Mouse (Mus musculus) spleen, postnatal 10 days (tissue): ENCODE data around the gene Terb2.
A peak's percentile ranks its signal among the peaks of the same experiment; 100 is the strongest.

Experiments used
- DNase-seq, 2 experiments: peaks; one replicate each; pipeline ENCODE4 v3.0.0; 2021 to 2022; ENCODE audit warnings: low spot score in 2 of 2

The Terb2 gene

DNA sequence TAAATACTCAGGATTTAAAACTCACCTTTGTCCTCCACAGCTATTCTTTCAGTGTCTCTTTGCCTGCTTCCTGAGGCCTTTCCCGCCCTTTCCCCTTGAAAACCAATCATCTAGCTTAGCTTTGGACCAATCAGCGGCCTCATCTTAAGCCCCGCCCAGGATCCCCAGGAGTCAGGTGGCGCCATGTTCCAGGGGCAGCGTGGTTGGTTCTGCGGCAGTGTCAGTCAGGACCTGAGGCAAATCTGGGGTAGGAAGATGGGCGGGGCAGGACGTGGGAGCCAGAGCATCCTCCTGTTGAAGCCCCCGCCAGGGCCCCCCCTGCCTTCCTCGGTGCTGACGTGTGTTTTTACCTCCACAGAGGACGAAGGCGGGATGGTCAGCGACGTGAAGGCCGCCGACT is at the start of gene Terb2, which contains the start of gene Patl2:
Terb2 (plus strand) TSS at position 167 of the 400 bp plus-strand sequence.
Patl2 (minus strand) TSS at position 84 of the 400 bp plus-strand sequence.
- DNase-seq: no peak

DNA sequence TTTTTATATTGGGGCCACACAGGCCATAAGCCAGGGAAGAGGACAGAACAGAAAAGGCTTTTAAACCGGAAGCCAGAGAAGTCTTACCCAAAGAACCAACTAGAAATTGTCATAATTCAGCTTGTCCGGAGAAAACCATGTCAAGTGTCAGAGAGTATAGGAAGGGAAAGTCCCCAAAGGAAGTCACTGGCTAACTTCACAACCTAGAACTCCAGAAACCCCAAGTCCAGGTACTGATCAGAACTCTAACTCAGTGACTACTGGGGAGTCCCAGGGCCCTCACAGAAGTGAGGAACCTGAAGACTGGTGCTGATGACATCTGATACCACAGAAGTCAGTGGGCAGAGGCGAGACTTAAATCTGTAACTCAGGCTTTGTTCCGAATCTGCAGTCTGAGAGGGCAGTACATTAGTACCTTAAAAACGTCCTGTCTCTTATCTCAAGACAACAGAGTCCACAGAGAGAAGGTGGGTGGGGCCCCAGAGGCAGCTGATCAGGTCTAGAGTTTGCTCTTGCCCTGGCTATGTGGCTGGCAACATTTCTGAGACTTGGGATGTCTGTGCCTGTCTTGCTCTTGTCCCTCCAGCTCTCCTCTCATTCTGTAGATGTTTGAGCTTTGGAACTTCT is 48.1 kb upstream of the Terb2 start:
- DNase-seq: peak in 1 of 2 experiments; percentile 73

DNA sequence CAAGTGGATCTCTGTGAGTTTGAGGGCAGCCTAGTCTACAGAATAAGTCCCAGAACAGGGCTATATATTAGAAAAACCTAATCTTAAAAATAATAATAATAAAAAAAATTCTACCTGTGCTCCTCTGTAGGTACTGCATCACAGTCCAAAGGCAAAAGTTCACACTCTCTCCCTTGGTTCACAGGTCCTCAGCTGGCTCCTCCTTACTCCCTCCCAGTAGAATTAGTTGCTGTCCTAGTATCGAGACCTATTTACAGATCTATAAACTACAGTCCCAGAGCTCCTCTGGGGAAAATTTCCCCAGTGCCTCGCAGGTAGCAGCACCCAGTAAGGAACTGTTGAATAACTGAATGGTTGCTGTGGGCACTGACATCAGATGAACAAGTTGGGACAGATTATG is 45.3 kb upstream of the Terb2 start:
- no peak for DNase-seq

DNA sequence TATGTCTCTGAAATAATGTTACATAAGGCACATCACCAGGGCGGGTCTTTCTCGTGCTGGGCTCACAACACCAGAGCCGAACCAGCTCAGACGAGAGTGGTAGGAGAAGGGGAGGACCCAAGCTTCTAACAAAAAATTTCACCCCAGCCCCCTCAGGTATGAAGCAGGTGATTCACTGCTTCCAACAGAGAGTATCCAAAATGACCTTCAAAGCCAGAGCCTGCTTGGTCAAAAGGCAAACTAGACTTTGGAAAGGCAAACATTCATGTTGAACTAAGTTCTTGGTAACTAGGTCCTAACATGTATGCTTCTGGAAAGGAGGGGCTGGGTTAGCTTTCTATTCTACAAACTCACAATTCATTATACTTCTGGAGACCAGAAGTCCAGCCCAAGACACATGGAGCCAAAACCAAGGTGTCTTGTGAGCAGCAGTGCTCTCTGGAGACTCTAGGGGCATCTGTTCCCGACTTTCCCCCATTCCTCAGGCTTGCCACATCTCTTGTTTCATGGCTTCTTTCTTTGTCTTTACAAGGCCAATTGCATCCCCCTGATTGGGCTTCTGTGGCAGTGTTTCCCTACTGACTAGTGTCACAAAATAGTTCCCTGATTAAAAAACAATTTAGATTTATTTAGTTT is 44.6 kb upstream of the Terb2 start:
- DNase-seq: no peak

DNA sequence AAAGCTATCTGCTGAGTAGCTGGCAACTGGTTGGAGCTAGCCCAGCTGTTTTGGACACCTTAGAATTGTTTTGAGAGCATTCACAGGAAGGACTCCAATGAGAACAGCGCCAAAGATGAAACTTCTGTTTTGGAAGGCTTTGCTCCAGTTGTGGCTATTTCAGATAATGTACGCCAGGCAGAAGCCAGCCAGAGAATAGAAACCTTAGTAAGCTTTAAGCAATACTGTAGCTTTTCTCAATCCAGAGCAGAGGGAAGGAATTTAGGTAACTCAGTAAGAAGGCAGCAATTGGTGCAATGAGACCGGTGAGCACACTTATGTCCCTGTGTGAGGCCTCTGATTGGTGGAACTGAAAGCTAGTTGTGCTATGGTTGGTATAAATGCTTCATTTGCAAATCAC is 43.0 kb upstream of the Terb2 start:
- no peak for DNase-seq

DNA sequence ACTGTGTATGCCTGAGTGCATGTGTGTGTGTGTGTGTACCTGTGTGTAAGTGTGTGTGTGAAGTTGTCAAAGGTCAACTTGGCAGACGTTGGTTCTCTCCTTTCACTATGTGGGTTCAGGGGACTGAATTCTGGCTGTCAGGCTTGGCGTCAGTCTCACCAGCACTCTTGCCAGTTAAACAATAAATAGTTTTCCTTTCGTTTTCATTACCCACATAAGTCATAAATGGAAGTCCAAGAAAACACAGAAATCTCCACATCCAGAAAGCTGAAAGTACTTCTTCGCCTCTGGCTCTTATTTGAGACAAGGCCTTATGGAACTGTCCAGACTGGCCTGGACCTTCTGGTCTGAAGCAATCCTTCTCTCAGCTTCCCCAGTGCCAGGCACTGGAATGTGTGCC is 40.3 kb upstream of the Terb2 start:
- DNase-seq: no peak

DNA sequence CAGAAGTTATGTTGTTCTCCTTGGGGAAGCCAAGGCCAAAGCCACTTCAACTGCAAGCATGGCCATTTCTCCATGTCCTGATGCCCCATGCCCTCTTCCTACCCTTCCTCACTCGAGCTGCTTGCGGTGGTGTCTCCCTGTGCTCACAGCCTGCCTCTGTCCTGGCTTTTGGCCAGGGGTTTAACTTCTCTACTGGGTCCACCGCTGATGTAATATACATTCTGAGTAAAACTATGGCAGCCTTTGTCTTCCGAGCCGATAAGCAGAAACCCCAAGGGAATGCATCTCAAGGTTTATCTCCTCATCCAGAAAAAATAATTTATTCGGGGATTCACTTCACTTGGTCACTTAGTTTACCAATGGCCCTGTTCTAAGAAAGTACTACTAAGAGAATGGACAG is 39.4 kb upstream of the Terb2 start:
- peak in 1 of 2 experiments; percentile 38 for DNase-seq

DNA sequence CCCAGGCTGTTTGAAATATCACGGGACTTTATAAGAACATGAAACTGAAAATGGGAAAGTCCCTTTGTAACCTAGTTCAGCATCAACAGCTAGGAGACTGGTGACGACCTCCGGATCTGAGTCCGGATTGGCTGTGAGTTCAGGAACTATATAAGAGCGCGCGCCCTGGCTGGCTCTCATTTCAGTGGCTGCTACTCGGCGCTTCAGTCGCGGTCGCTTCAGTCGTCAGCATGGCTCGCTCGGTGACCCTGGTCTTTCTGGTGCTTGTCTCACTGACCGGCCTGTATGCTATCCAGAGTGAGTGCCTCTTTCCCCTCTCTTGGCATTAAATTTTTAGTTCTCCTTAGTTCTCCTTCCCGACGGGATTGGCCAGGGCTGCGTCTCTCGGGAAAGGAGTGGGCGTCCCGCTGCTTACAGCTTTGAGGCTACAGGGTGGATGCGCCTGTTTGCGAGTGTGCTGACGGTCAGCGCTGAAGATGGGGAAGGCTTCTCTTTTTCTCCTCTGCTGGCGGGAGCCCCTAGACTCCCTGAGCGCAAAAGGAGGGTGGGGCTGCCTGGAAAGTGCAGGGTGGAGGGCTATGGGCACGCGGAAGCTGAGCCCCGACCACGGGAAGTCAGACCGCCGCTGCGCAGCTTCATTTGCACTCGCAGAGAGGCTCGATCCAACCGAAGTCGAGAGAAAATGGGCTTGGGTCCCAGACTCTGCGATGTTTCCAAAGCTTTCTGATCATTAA is 38.4 kb upstream of the Terb2 start, which contains the start of gene B2m:
B2m (plus strand) TSS at position 179 of the 734 bp plus-strand sequence.
- DNase-seq: peak; percentile 93 to 95

DNA sequence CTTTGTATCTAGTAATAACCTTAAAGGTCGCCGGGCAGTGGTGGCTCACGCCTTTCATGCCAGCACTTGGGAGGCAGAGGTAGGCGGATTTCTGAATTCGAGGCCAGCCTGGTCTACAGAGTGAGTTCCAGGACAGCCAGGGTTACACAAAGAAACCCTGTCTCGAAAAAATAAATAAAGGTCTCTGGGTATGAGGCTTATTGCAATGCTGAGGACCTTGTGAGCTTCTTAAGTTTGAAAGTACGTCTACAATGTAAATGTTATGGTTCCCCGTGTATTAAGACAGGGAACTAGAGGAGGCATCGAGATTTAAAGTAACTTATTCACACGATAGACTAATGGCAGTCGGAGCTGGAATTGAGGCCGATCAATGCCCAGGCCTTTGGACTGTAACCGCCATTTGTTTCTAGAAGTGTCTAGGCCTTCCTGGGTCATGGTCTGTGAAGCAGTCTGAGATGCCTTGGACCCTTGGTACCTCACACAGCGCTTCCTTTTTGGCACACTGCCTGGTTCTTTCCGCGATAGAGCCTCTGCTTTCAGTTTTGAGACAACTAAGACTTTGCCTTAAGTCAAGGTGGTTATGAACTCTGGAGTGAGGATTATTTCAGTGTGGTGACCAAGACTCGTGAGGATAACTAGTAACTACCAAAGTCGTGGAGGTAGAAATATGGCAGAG is 37.7 kb upstream of the Terb2 start:
- peak; percentile 58 to 80 for DNase-seq

DNA sequence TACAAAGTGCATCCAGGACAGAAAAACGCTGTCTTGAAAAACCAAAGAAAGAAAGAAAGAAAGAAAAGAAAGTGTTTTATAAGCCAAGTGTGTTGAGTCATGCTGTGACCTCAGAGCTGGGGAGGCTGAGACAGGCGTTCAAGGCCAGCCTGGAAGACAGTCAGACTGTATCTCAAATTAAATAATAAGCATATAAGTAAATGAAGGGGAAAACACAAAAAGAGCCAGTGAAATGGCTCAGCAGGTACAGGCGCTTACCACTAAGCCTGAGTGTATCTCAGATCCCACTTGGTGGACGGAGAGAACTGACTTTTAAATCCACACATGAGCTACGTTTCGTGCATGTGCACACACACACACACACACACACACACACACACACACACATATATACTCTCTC is 36.8 kb upstream of the Terb2 start:
- no peak for DNase-seq

DNA sequence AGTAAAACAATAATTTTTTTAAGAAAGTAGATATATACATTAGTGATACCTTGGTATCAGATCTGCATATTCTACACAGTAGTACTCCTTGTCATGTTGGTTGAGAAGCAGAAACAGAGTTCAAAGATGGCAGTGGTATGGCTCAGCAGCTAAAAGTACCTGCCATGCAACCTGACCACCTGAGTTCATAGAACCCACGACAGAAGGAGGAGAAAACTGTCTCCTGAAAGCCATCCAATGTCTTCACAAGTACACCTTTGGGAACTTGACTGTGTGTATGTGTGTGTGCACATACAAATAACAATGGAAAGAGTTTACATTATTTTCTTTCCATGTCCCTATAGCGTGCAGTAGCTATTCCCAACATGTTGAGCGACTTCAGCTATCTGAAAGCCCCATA is 36.4 kb upstream of the Terb2 start:
- no peak for DNase-seq

DNA sequence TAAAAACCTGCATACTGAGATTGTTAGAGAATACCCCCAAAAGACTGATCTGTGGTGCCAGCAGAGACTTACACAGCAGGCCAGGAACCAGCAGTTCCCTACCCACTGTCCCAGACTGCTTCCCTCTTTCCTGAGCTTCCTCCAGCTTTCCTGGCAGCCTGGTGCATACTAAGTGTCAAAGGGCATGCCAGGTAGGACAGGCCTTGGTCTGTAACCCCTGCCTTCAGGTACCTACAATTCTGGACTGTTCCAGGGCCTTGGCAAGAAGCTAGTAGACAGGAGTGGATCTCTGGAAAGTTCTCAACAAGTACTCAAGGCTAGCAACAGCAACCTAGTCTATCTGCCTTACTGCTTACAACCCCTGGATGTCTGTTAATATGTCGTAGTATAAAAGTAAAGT is 34.9 kb upstream of the Terb2 start:
- no peak for DNase-seq

DNA sequence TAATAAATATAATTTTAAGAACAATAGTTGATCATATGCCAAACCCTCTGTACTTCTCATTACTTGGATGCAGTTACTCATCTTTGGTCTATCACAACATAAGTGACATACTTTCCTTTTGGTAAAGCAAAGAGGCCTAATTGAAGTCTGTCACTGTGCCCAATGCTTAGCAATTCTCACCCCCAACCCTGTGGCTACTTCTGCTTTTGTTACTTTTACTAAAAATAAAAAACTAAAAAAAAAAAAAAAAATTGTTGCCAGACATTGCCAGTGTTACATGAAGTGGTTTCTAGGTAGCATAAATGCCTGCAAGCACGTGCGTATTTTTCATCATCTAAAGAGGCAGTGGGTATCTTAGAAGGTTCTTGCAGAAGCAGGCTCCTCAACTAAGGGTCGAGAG is 33.2 kb upstream of the Terb2 start:
- DNase-seq: no peak

DNA sequence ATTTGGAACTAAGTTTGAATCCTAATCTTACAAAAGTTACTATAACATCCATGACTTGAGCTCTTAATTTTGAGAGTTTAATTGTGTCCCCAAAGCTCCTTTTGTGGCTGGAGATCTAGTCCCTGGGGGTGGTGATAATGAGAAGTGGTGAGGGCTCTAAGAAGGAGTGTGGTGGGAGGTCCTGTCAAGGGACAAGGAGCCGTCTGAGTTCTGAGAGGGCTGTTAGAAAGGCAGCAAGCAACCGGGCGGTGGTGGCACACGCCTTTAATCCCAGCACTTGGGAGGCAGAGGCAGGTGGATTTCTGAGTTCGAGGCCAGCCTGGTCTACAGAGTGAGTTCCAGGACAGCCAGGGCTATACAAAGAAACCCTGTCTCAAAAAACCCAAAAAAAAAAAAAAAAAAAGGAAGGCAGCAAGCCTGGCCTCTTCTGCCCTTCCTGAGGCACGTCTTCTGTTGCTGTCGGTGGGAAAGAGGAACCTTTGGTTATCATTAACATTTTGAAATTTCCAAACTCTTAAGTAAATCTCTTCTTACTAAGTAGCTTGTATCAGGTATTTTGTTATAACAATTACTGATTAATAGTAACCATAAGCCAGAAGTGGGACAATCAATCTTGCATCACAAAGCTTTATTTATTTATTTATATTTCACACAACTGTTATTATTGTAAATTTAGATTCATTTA is 32.2 kb upstream of the Terb2 start:
- DNase-seq: no peak

DNA sequence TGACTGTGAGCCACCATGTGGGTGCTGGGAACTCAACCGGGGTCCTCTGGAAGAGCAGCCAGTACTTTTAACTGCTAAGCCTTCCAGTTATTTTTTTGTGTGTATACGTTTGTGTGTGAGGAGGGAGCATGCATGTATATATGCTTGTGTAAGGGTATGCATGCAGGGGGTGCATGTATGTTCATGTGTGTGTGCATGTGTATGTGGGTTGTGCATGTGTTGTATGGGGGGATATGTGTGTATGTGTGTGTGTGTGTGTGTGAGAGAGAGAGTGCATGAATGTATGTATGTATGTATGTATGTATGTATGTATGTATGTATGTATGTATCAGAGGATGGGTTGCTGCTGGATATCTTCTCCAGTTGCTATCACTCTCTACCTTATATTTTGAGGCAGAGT is 31.6 kb upstream of the Terb2 start:
- no peak for DNase-seq

DNA sequence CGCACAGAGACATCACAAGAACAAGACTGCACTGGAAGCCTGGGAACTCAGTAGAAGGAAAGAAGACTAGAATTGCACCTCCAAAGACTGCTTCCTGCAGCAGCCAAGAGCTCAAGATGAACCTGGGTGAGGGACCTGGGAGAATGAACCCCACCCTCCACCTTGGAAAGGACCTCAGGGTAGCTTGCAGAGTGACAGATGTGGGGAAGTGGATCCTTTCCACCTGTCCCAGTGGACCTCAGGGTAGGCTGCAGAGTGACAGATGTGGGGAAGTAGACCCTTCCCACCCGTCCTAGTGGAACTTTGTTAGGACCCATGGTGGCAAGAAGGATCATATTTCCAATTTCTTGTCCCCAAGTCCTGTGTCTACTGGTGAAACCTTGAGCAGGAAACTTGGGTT is 30.8 kb upstream of the Terb2 start:
- DNase-seq: no peak

DNA sequence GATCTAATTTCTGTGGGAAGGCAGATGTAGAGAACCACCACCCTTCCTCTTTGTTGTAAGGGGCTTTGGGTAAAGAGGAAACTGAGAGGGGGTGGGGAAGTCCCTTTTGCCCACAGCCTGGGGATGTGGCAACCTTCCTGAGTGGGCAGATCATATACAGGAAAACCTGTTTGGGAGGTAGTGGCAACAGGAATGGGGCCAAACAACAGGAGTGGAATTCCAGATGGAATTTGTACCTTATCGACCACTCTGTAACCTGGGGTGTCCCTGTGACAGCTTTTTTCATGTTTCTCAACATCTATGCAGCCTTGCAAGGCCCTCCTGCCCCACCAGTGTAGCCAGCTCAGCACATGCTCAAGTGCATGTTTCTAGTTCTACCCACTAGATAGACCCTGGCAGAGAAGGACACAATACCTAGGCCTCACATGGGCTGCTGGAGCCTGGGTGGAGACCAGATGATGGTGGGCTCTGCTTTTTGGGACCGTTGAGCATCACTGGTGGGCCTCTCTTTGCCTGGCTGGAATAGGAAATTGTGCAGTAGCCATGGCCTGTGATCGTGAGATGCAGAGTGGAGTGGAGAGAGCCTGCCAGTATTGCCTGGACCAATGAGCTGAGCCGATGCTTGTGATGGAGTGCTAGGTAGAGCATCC is 29.9 kb upstream of the Terb2 start:
- DNase-seq: no peak

DNA sequence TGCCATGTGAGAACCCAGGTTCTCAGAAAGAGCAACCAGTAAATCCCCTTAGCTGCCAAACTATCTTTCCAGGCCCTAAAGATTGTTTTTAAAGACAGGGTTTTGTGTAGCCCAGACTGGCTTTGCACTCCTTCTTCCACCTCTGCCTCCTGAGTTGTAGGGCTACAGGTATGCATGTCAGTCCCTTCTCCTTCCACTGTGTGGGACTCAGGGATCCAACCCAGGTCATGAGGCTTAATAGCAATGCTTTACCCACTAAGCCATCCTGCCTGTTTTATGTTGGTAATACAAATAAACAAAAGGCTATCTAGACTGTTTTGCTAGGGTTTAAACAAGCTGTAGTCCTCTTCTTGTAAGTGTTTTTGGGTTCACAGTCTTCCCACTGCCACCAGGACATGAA is 28.5 kb upstream of the Terb2 start:
- DNase-seq: no peak

DNA sequence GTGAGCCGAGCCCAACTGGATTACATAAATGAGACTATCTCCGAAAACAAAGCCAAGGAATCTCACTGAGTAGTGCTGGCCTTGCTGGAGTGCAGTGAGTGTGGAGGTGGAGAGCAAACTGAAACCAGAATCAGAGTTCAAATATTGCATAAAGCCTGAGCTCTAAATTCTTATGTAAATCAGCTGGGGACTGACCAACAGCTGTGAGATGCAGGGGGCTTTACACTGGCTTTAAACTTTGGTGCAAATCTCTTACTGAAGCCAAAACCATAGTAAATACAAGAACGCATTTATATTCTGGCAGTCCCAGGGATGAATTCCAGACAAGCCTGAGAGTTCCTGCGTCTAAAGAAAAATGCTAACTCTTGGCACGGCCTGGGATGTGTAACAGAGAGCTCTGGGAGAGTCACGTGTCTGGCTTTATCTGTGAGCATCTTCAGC is 27.7 kb upstream of the Terb2 start:
- no peak for DNase-seq

DNA sequence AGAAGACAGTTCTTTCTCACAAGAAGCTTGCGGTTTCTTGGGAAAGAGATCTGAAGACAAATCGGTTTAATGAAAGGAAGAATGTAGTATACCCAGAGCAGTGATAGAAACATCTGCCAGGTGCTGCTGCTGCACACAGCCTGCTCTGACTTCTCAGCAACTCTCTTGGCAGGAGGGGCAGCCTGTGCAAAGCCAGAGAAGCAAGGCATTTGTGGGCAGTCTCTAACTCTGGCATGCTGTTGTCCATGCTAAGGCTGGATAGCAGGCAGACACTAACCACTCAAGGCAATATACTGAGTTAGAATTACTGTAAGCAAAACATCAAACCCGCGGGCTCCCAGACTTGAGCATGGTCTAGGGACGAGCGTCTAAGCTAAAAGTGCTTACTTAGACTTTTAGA is 26.4 kb upstream of the Terb2 start:
- no peak for DNase-seq

DNA sequence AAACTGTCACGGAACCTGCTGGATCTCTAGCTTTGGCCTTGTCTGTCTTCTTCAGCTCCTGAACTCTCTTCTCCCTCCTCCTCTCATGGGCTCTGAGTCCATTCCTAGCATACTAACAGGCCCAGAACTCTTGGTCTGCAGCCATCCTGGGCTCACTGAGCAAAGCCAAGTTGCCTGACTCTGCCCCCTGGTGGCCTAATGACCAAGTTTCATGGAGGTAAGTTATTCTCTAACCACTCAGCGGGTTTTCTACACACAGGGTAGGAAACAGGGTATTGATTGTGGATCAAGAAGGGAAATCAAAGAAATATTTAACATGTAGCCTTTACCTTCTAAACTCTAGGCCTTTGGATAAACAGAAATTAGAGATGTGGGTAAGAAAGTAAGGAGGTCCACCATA is 25.4 kb upstream of the Terb2 start, which contains the start of gene Trim69:
Trim69 (plus strand) TSS at position 21 of the 400 bp plus-strand sequence.
- DNase-seq: peak; percentile 70 to 89
